Mouse (Mus musculus) erythroblast, adult 5-6 weeks (primary cell): ENCODE data around the gene Ms4a1. TPM values are rescaled to one million over a fixed set of nuclear protein-coding genes. Genes with fewer than 3 reads are reported as not detected.

Experiments
- total RNA-seq, 2 experiments: library from RNA; stranded (forward) in 1 of 2; stranded (reverse) in 1 of 2; fragments of 150-400 nt in 1 of 2; fragments of 200-764, 138-1000 nt in 1 of 2; gene quantifications; 2 replicates each; pipeline versions ENCODE4 v1.2.3 to v1.2.4; 2015 to 2017; ENCODE audit warnings: low replicate concordance in 2 of 2

The Ms4a1 gene
- total RNA-seq, 2 experiments from 2014 or later: 0.60 TPM; not detected in 1

Other genes with a start within 250 kb of the Ms4a1 start
- gene Ms4a18, start 248.2 kb downstream of the Ms4a1 start, total RNA-seq (2015; ENCODE audit: low replicate concordance): not detected in 2 replicates
- not detected in 2 replicates for gene Ms4a18, start 248.2 kb downstream of the Ms4a1 start, total RNA-seq (2017; ENCODE audit: low replicate concordance)
- gene Ms4a8a, start 185.1 kb downstream of the Ms4a1 start, total RNA-seq (2015; ENCODE audit: low replicate concordance): 5.4 and 9.6 TPM in 2 replicates
- gene Ms4a8a, start 185.1 kb downstream of the Ms4a1 start, total RNA-seq (2017; ENCODE audit: low replicate concordance): 0.34 and 5.2 TPM in 2 replicates
- gene 1700017D01Rik, start 135.4 kb downstream of the Ms4a1 start, total RNA-seq (2015; ENCODE audit: low replicate concordance): not detected in 2 replicates
- 0.14 TPM in 1 of 2 replicates, not detected in the other for gene 1700017D01Rik, start 135.4 kb downstream of the Ms4a1 start, total RNA-seq (2017; ENCODE audit: low replicate concordance)
- gene 1700025F22Rik, start 100.9 kb downstream of the Ms4a1 start, total RNA-seq (2015; ENCODE audit: low replicate concordance): not detected in 2 replicates
- not detected in 2 replicates for gene 1700025F22Rik, start 100.9 kb downstream of the Ms4a1 start, total RNA-seq (2017; ENCODE audit: low replicate concordance)
- not detected in 2 replicates for gene Ms4a13, start 69.5 kb downstream of the Ms4a1 start, total RNA-seq (2015; ENCODE audit: low replicate concordance)
- 0.60 TPM in 1 of 2 replicates, not detected in the other for gene Ms4a13, start 69.5 kb downstream of the Ms4a1 start, total RNA-seq (2017; ENCODE audit: low replicate concordance)
- gene Ms4a12, start 33.8 kb downstream of the Ms4a1 start, total RNA-seq (2015; ENCODE audit: low replicate concordance): not detected in 2 replicates
- not detected in 2 replicates for gene Ms4a12, start 33.8 kb downstream of the Ms4a1 start, total RNA-seq (2017; ENCODE audit: low replicate concordance)
- gene Ms4a5, start 17.6 kb upstream of the Ms4a1 start, total RNA-seq (2015; ENCODE audit: low replicate concordance): not detected in 2 replicates
- gene Ms4a5, start 17.6 kb upstream of the Ms4a1 start, total RNA-seq (2017; ENCODE audit: low replicate concordance): not detected in 2 replicates
- not detected in 2 replicates for gene Ms4a14, start 48.2 kb upstream of the Ms4a1 start, total RNA-seq (2015; ENCODE audit: low replicate concordance)
- 0.26 TPM in 1 of 2 replicates, not detected in the other for gene Ms4a14, start 48.2 kb upstream of the Ms4a1 start, total RNA-seq (2017; ENCODE audit: low replicate concordance)
- 3.3 TPM in 1 of 2 replicates, not detected in the other for gene Ms4a7, start 69.9 kb upstream of the Ms4a1 start, total RNA-seq (2015; ENCODE audit: low replicate concordance)
- gene Ms4a7, start 69.9 kb upstream of the Ms4a1 start, total RNA-seq (2017; ENCODE audit: low replicate concordance): 8.4 and 23.1 TPM in 2 replicates
- gene Ms4a4a, start 109.3 kb upstream of the Ms4a1 start, total RNA-seq (2015; ENCODE audit: low replicate concordance): 7.9 TPM in 1 of 2 replicates, not detected in the other
- not detected in 2 replicates for gene Ms4a4a, start 109.3 kb upstream of the Ms4a1 start, total RNA-seq (2017; ENCODE audit: low replicate concordance)
- 13.0 and 20.8 TPM in 2 replicates for gene Ms4a4c, start 138.5 kb upstream of the Ms4a1 start, total RNA-seq (2015; ENCODE audit: low replicate concordance)
- gene Ms4a4c, start 138.5 kb upstream of the Ms4a1 start, total RNA-seq (2017; ENCODE audit: low replicate concordance): 17.3 and 17.6 TPM in 2 replicates
- gene Ms4a4b, start 177.3 kb upstream of the Ms4a1 start, total RNA-seq (2015; ENCODE audit: low replicate concordance): 6.5 and 8.4 TPM in 2 replicates
- gene Ms4a4b, start 177.3 kb upstream of the Ms4a1 start, total RNA-seq (2017; ENCODE audit: low replicate concordance): 1.4 and 7.5 TPM in 2 replicates
- 39.6 and 40.1 TPM in 2 replicates for gene Ms4a6c, start 203.1 kb upstream of the Ms4a1 start, total RNA-seq (2015; ENCODE audit: low replicate concordance)
- gene Ms4a6c, start 203.1 kb upstream of the Ms4a1 start, total RNA-seq (2017; ENCODE audit: low replicate concordance): 22.8 and 32.6 TPM in 2 replicates
- gene Gm8369, start 219.7 kb upstream of the Ms4a1 start, total RNA-seq (2015; ENCODE audit: low replicate concordance): 1.3 and 14.4 TPM in 2 replicates
- not detected in 2 replicates for gene Gm8369, start 219.7 kb upstream of the Ms4a1 start, total RNA-seq (2017; ENCODE audit: low replicate concordance)